Mouse (Mus musculus) heart, adult 9 months (tissue): ENCODE results near the gene Wwox.

Source experiments
- DNase-seq, 2 experiments: peaks; one replicate each; pipeline ENCODE4 v3.0.0; 2022; ENCODE audit warnings: low spot score in 2 of 2

Wwox gene

DNA sequence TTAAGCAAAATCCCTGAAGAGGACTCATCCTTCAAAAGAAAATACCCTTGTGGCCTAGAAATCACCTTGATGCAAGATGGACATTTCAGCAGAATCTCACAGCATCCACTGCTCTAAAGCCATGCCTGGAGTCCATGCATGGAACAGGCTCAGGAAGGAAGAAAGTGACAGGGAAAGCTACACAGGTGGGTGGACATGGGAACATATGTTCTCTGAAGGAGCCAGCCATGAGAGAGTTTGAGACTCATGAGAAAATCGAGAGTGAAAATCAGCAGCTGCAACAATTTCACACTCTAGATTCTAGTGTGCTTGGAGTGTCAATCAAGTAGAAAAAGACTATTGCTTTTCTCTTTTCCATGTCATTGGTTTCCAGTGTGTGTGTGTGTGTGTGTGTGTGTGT is 896.9 kb downstream of the Wwox start:
- no peak for DNase-seq

DNA sequence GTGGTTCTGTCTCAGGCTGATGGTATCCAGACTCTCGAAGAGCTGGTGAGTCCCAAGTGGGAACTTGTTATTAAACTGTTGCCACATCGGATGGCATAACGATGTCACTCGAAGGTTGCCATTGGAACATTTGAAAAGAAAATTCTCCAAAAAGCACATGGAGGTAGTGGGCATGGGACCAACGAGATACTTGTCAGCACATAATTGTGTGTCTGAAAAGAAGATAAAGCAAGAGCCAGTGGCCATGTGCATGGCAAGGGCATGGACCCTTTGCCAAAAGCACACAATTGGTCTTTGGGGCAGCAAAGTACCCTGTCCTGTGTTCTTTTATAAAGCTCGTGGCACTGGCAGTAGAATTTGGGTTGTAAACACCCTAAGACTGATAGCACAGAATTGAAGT is 909.2 kb downstream of the Wwox start:
- DNase-seq, result no peak

DNA sequence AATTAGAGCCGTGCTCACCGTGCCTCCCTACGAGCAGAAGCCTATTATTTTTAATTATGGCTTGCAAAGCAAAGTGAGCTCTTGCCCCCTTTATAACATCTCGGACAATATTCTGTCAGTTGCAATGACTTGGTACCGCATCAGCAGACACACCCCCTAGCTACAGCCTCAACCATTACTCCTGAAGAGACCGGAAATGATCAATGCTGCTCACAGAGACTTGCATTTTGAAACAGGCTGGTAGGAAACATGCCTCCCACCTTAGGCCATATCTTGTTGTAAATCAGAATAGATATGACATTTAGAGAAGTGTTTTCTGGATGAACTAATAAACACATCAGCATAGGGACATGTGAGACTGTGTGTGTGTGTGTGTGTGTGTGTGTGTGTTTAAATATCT is 911.3 kb downstream of the Wwox start:
- DNase-seq, result no peak

DNA sequence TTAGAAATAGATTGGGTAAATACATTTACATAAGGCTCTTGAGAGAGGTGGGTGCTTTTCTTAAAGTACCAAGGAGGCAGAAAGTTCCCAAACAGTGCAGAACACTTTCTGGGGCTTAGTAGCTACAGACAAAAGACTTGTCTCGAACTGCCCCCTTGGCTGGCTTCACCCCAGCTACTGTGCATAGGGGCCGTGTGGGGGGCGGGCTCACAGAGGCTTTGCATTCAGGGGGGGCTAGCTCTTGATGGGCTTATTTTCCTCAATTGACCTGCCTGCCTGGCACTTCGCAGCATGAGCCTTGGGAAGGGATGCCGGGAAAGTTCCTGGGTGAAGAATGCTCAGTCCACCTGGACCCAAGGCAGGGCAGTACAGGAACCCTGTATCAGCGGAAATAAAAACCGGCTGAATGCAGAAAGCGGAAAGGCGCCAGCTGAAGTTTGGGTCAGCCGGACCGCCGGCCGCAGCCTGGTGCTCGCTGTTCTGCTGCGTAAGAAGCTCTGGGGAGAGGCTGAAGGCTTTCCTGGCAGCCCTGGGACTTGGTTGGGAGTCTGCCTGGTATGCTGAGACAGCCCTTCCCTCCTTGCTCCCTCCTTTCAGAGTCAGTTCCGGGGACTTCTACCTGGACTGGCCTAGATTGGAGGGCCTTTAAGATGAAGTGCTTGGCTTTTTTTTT is 918.3 kb downstream of the Wwox start:
- DNase-seq, result no peak

DNA sequence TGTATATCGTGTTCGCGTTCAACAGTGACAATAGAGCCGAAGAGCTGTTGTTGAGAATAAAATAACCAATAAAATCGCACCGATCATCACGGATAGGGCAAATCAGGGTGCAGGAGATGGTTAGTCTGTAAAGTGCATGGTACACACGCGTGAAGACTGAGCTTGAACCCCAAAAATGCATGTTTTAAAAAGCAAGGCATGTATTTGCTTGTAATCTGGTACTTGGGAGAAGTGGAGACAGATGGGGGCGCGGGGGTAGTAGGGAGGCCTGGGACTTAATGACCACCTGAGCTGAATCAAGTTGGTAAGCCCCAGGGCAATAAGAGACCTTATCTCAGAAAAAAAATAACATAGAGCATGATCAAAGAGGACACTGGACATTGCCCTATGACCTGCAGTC is 919.0 kb downstream of the Wwox start:
- DNase-seq, result no peak

DNA sequence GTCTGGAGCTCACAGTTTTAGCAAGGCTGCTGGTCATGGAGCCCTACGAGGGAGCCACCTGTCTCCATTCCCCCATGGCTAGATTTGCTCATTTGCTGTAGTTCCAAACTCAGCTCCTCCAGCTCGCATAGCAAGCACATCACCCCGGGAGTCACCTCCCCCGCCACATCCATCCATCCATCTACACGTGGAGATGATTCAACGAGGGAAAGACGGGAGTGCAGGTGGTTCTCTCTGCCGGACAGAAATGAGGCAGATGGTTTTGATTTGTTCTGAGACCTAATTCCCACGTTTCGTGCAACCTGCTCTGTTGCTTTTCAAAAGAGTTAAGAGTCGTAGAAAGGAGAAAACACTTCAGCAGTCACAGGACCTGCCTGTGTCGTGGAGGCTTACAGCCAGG is 920.2 kb downstream of the Wwox start:
- no peak for DNase-seq

DNA sequence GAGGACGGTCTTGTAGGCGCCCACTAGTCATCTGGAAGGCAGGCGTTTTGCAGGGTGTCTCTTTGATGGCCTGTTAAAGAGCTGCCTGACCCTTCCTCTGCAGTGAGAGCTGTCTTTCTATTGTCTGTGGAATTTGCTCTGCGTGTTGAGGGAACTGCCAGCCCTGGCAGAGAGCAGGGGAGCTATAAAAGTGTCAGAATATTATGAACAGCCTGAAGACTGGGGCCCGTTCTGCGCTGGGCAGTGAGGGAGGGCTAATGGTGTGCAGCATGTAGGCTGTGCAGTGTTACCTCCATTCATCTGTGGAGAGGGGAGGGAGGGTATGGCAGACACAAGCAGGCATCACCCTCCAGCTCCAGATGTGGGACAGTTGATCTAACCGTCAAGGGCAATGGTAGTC is 923.1 kb downstream of the Wwox start:
- no peak for DNase-seq

DNA sequence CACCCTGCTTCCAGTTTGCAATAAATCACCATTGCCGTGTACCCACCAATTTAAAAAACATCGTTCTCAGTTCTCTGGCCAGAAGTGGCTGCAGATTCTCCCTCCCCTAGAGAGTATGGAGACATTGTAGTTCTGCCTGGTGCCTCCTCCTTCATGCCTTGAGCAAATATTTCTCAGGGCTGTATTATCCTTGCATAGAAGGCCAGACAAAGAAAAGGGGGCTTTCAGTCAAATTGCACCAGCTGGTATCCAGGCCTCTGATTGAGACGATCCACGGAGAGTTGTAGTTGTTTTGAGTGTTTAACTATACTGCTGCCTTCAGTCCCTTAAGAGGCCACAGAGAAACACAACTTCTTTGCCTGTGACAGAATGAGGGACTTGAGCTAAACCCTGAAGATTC is 935.5 kb downstream of the Wwox start:
- no peak for DNase-seq

DNA sequence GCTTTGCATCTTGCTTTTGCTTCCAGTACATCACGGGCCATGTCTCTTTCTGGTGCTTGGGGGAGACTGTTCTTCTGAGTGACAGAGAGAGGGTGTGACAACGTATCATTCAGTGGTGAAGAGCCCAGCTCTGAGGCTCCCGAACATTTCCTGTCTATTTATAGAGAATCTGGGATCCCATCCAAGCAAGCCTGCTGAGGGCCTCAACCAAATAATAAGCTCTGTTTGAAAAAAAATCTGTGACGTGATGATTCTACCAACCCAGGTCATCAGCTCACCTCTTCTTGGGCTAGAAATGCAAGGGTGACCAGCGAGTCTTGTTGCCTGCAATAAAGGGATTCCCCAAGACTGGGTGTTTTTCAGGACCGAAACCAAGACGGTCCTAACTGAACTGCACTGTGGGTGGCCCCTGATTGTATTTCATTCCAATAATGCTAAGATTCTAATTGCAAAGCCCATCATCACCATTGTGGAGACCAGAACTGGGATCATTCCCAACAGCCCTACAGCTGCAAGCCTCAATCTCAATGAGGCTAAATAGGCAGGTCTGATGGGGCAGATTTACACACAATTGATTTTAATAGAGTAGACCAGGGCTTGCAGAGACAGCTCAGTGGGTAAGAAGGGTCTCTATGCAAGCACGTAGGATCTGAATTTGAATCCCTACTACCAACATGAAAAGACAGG is 936.0 kb downstream of the Wwox start:
- peak; percentile 18 to 46 for DNase-seq

DNA sequence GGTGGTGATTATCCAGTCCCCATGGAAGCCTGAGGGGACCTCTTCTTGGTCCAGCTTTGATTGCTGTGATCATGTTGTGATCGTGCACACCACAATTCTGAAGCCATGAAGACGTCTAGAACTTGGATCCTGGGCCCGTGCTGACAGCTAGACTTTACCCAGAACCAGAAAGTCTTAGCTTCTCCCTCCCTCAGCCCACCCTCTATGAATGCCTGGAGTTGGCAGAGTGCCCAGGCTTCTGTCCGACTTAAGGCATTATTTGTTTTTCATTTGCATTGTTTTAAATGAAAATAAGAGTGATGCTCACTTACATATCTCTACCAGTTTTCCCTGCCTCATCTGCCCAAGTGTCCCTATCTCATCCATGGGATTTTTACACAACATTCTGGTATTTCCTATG is 937.9 kb downstream of the Wwox start:
- no peak for DNase-seq

DNA sequence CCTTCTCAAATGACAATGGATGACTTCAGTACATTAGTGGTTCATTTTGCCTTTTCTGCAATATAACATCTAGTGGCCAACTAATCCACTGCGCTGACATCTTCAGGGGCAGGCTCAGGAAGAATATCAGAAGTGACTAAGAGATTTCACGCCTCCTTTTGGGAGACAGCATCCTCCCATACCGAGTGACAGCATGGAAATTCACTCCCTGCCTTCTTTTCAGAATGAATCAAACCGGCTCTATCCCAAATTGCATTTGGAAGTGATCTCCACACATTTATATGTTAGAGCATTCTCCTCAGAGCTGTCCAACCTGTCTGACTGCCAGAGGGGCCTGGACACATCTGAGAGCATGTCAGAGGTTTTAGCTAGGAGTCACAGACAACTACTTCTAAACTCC is 940.6 kb downstream of the Wwox start:
- no peak for DNase-seq

DNA sequence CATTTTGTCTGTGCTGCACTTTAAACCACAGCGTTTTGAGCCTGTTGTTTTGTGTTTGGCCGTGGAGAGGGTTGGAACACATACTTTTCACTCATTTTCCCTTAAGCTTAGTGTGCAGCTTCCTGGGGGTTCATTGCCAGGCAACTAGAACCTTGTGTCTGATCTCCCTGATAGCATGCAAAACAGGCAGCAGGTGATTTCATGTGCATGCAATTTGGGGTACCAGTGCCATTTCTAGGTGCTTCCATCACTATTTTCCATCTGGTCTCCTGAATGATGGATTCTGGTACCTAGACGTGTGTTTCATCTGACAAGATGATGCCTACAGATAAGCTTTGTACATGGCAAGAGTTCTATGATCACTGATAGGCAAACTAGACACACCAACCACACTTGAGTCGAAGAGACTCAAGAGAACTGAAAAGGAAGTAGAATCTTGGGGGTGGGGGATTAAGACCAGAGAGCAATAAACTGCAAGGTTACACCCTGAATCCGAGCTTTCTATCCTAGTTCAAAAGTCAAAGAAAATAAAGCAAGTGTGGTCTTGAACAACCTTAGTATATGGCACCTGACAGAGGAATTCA is 951.6 kb downstream of the Wwox start:
- DNase-seq, result no peak

DNA sequence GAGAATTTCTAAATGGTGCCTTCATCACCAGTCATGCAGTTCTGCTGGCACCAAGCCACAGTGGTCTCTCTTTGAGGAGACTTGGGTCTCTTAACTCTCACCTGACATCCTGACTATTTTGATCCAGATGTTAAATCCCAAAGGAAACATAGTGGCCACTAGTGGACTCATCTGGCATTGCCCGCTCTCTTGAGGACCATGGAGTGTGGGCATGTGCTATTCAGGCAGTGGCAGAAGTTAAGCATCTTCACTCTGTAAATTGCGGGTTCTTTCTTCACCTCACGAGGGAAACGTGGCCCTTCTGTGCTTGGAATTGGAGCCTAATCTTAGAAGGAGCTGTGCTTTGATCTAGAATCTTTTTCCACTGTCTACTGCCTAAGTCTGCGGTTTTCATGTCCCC is 956.4 kb downstream of the Wwox start:
- DNase-seq, result no peak

DNA sequence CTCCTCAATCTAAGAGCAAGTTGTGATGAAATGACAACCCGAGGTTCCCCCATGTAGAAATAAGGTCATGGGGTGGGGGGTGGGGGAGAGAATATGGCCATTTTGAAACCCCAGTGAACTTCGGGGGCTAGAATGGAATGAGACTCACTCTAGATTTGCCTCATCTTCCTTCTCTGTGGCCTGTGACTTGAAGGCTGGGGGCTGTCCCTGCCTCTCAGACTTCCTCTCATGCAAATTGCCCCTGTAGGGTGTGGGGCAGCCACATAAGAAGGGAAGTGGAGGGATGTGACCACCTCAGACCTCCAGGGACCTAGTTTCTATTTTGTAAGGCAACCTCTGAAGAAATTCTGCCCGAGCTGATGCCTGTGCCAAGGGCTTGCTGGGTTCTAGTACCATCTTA is 958.5 kb downstream of the Wwox start:
- DNase-seq, result peak in 1 of 2 experiments; percentile 24

DNA sequence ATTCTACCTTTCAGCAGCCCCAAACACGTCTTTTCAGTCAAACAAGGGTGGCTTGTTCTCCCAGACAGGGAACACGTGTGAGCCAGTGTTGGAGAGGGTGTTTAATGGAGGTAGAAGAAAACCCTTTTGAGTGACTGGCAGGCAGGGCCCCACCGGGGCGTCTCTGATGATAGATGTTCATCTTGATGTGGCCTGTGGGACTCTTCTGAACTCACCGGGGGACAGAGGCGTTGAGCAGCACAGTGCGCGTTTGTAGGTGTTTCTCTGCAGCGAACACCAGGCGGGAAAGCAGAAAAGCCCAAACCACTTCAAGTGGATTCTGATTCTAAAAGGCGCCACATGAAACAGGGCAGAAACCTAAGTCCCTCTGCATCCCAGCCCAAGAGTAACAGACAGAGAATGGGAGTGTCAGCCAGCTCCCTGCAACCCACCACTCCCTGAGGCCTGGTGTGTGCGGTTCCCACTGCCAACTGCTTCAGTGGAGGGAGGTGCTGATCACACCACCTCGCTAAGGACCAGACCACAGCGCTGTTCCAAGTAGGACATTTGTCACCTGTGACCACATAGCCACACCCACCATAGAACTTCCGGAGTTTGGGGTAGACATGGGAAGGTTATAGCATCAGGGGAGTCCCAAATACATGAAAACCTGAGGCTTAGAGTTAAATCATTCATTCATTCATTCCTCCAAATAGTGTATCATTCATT is 960.7 kb downstream of the Wwox start:
- no peak for DNase-seq
